Mouse (Mus musculus) G1E-ER4 (cell line): Measurements from ENCODE around the gene Rpn1. TPM values are rescaled to one million over a fixed set of nuclear protein-coding genes. Genes with fewer than 3 reads are reported as not detected.

Source experiments
- GATA1 ChIP-seq: IDR thresholded peaks from one replicate; pipeline ENCODE4 v1.8.0; 2012; ENCODE audit warnings: low read length, inconsistent platforms
- polyA plus RNA-seq: library from polyadenylated mRNA; stranded (reverse); fragments of >175 nt; gene quantifications from 2 replicates; pipeline ENCODE4 v1.2.3, GENCODE M21; 2012

The Rpn1 gene
- polyA plus RNA-seq, 1 experiment: 45.3 TPM

GRCm38 (mm10) chr6:88133878-88134277 lies 49.6 kb downstream of the Rpn1 start:
- no peak for TF ChIP-seq GATA1

- TF ChIP-seq GATA1: no peak
Measured at GRCm38 (mm10) chr6:88136201-88136631, 51.9 kb downstream of the Rpn1 start.

- TF ChIP-seq GATA1: no peak
Measured at GRCm38 (mm10) chr6:88138485-88138884, 54.2 kb downstream of the Rpn1 start.

GRCm38 (mm10) chr6:88140264-88140663 lies 56.0 kb downstream of the Rpn1 start:
- TF ChIP-seq GATA1: no peak

GRCm38 (mm10) chr6:88145793-88146192 lies 61.5 kb downstream of the Rpn1 start:
- no peak for TF ChIP-seq GATA1

GRCm38 (mm10) chr6:88146576-88146975 lies 62.3 kb downstream of the Rpn1 start:
- TF ChIP-seq GATA1: no peak

- TF ChIP-seq GATA1: no peak
Measured at GRCm38 (mm10) chr6:88147411-88148003, 63.2 kb downstream of the Rpn1 start.

- no peak for TF ChIP-seq GATA1
Measured at GRCm38 (mm10) chr6:88151335-88151734, 67.1 kb downstream of the Rpn1 start.

- no peak for TF ChIP-seq GATA1
Measured at GRCm38 (mm10) chr6:88152127-88152705, 67.9 kb downstream of the Rpn1 start.

- no peak for TF ChIP-seq GATA1
Measured at GRCm38 (mm10) chr6:88152979-88153378, 68.7 kb downstream of the Rpn1 start.

Other genes with a start within 250 kb of the Rpn1 start
- gene Gm45140, start 248.7 kb upstream of the Rpn1 start, polyA plus RNA-seq: 11.0 and 20.9 TPM in 2 replicates
- 39.8 and 51.1 TPM in 2 replicates for gene Isy1, start 245.7 kb upstream of the Rpn1 start, polyA plus RNA-seq
- 136 and 182 TPM in 2 replicates for gene Cnbp, start 233.4 kb upstream of the Rpn1 start, polyA plus RNA-seq
- gene Copg1, start 196.7 kb upstream of the Rpn1 start, polyA plus RNA-seq: 24.3 and 50.8 TPM in 2 replicates
- 21.1 and 28.9 TPM in 2 replicates for gene Hmces, start 170.5 kb upstream of the Rpn1 start, polyA plus RNA-seq
- gene H1fx, start 102.8 kb upstream of the Rpn1 start, polyA plus RNA-seq: not detected in 2 replicates
- gene Rab7, start 39.2 kb upstream of the Rpn1 start, polyA plus RNA-seq: 99.5 and 147 TPM in 2 replicates
- 1,839 and 2,306 TPM in 2 replicates for gene Gata2, start 109.4 kb downstream of the Rpn1 start, polyA plus RNA-seq
- not detected in 2 replicates for gene Dnajb8, start 137.8 kb downstream of the Rpn1 start, polyA plus RNA-seq